Mouse (Mus musculus) forelimb bud, embryonic 11.5 days (tissue): ENCODE data around the gene Irf1.

Source experiments
- DNase-seq: peaks from one replicate; pipeline ENCODE4 v3.0.0-alpha.2; 2012; ENCODE audit warnings: low read depth, low spot score

Gene Irf1

GRCm38 (mm10) chr11:53805786-53806185 lies 36.0 kb downstream of the Irf1 start:
- DNase-seq: no peak

DNA sequence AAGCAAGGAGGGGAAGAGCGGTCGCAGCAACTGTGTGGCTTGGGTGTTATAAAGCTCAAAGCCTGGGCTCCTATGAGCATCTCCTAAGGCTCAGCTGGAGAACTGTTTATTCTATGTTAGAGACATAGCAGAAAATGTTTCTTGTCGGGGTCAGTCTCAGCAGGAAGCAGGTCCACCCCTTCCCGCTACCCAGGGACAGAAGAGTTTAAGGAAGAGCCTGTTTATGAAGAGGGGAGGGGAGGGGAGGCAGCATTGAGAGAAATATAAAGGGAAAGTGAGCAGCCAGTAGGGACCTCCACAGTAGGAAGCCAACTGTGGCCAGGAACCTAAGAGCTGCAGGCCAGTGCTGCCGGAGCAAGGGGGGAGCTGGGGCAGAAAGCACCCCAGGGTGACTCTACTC lies 39.5 kb downstream of the Irf1 start:
- DNase-seq: no peak

DNA sequence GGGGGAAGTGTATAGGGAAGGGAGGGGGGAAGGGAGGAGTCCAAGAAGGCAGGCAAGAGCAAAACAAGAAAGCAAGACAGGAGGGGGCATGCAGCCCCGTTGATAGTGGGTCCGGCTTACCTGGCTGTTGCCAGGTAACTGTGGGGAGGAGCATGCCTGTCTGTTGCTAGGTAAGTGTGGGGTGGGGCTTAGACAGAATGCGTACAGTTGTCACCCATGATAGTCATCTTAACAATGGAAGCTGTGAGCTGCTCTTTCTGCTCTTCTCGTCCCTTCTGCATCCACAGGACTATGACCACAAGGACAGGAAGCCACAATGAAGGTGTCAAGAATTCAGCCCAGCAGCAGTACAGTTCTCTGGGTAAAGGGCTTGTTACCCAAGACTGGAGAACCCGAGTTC lies 40.3 kb downstream of the Irf1 start:
- DNase-seq: no peak

DNA sequence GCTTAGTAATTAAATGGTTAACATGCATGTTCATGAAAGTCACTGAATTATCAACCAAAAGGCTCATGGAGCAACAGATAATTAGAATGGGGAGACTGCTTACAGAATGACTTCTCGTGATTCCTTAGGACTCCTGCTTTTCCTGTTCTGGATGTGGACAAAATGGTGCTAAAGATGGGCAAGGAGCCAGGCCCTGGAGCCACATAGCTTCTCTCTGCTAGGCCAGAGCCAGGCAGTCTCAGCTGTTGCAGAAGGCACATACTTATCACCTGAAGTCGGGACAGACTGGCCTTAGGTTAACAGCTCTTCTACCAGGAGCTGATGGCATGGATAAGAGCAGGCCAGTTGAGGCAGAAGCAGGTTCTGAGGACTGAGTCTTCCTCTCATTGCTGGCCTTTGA lies 40.9 kb downstream of the Irf1 start:
- DNase-seq: no peak

DNA sequence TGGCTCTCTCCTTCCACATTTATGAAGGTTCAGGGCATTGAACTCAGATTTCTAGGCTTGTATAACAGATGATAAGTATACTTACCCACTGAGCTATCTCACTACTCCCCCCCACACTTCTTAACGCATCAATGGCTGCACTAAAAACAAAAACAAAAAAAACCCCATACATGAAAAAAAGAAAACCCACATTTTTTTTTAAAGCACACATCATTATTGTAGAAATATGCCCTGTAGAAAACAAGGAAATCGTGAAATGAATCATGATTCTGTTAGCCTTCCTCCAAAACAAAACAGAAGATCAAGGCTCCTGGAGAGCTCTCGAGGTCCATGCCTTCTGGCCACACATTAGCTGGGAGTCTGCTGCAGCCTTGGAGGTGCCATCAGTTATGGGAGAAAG lies 41.5 kb downstream of the Irf1 start:
- no peak for DNase-seq

- no peak for DNase-seq
These were observed 43.4 kb downstream of the Irf1 start for GRCm38 (mm10) chr11:53813001-53813868.

DNA sequence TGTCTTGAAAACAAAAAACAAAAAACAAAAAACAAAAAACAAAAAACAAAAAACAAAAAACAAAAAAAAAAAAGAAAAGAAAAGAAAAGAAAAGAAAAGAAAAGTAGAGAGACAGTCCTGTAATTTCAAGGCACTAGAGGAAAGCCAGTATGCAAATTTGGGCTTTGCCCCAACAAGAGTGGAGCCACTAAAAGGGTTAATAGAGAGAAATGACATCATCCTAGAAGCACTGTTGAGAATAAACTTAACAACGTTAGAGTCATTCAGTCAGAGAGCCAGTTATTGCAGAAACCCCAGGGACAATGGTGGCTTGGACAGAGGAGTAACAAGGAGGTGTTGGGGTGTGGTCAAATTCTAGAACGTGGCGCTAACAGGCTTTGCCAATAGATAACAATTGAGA lies 45.0 kb downstream of the Irf1 start:
- DNase-seq: no peak

- no peak for DNase-seq
These were observed 47.1 kb downstream of the Irf1 start for GRCm38 (mm10) chr11:53816841-53817375.

- no peak for DNase-seq
These were observed 49.0 kb downstream of the Irf1 start for GRCm38 (mm10) chr11:53818794-53819193.

DNA sequence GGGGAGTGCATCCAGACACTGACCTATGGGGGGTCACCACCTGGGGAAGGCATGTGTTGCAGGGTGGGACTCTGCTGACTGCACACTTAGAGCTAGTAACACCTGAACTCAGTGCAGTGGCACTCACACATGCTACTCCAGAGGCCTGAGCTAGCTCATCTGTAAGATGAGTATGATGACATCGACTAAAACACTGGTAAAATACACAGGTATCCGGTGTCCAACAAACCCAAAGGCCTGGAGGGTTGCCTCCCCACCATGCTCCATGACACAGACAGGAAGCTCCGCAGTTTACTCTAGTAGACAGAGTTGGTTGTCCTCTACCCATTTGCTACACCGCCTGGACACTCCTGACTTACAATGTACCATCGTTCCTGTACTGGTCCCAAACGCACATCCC lies 49.7 kb downstream of the Irf1 start:
- DNase-seq: no peak

GRCm38 (mm10) chr11:53820516-53821170 lies 50.8 kb downstream of the Irf1 start:
- DNase-seq: no peak

DNA sequence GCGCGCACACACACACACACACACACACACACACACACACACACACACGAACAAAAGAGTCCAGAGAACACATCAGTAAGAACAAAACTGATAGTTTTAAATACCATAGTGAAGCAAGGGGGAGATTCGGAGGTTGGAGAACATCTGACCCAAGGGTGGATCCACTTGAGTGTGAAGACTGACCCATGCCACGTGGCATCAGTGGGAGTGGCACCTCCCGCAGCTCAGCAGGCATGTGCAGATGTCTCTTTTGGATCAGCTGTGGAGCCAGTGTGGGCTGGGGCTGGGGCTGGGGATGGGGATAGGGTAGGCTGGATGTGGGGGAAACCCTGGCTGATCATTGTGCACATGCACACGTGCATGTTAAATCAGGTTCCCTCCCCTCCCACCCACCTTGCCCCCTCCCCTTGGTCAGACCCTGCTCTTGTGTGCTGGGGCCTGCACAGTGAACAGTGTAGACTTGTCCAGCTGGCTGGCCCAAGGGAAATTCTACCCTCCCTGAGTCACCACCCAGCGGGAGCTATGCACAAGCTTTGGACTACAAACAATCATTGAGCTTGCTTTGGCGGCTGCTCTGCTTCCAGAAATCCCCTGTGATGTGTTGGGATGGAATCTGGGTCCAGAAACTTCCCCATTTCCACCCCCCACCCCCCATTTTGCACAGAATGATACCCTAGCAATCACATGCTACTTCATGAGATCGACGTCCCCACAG lies 51.6 kb downstream of the Irf1 start:
- no peak for DNase-seq

- no peak for DNase-seq
These were observed 52.1 kb downstream of the Irf1 start for GRCm38 (mm10) chr11:53821945-53822338.

- no peak for DNase-seq
These were observed 55.6 kb downstream of the Irf1 start for GRCm38 (mm10) chr11:53825409-53825808.
